In the genomic region with DNA sequence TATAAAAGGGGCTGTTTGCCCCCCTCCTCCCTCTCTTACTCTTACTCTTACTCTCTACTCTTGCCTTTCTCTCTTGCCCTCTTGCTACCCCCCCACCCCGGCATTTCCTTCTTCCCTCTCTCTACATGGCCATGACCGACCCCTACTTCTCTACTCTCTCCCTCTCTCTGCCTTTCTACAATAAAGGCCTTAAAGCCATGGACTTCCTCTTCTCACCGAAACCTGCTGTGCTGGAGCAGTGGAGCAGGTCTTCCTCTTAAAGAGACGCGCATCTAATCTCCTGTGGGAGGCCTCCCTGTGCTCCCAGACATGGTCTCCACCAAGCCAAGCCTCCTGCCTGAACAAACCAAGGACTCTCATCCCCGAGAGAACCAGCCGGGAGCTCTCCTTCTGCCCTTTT, we compare ENCODE assay signal across 23 mouse cellular contexts. TPM values are rescaled to one million over a fixed set of nuclear protein-coding genes. Genes with fewer than 3 reads are reported as not detected.
DNase-seq lines count a peak whose midpoint lies in the region; ATAC-seq and TF ChIP-seq lines count a peak whose summit lies in the region.
"Had no signal": no experiment of that assay in that cellular context is flagged by ENCODE, and none has a peak within 500 bp of the region (broad histone marks: within the 10 kb centered on the region; RNA-seq: fewer than 3 reads in every experiment).

No protein-coding gene starts in this region.

- no peaks in the 10 kb centered on the region for H3K4me1 ChIP-seq in midbrain, embryonic 11.5 days (ENCODE audit: control insufficient read depth, insufficient read depth, low read length)
- no peaks in the 10 kb centered on the region for H3K4me1 ChIP-seq in midbrain, embryonic 13.5 days (replicated peaks)
- peaks cover 14% of the 10 kb centered on the region for H3K4me1 ChIP-seq in bone marrow, adult 2 months (ENCODE audit: control insufficient read depth, insufficient read depth, low read length)
- H3K4me1 ChIP-seq: embryonic facial prominence, embryonic 15.5 days; hindbrain, embryonic 13.5 days had no signal

- WGBS in midbrain, embryonic 11.5 days: 74% methylated on average over 7 of the region's 7 CpGs
- WGBS in midbrain, embryonic 13.5 days: 79% methylated on average over 7 of the region's 7 CpGs
- WGBS in bone marrow, adult 2 months: 22% methylated on average over 7 of the region's 7 CpGs

- ATAC-seq in midbrain, embryonic 11.5 days (ENCODE audit: low FRiP score): no peak
- no peak for ATAC-seq in midbrain, embryonic 13.5 days
- peak; percentile 34; the same call in 1 of the 2 replicates for ATAC-seq in megakaryocyte, adult 5-6 weeks (ENCODE audit: poor library complexity, severe bottlenecking)
- ATAC-seq: forebrain, embryonic 14.5 days; intestine, embryonic 16.5 days had no signal

- H3K27me3 ChIP-seq in midbrain, embryonic 11.5 days (ENCODE audit: control insufficient read depth, insufficient read depth, low read length): no peaks in the 10 kb centered on the region
- no peaks in the 10 kb centered on the region for H3K27me3 ChIP-seq in midbrain, embryonic 13.5 days
- H3K27me3 ChIP-seq: embryonic facial prominence, embryonic 15.5 days; heart, embryonic 15.5 days; hindbrain, embryonic 13.5 days had no signal

- no peak for TF ChIP-seq CTCF in bone marrow, adult 2 months (IDR thresholded peaks at IDR 0.05; ENCODE audit: control insufficient read depth, insufficient read depth, low read length)

- no peak for TF ChIP-seq POLR2A in bone marrow, adult 2 months (IDR thresholded peaks at IDR 0.05; ENCODE audit: borderline replicate concordance, control insufficient read depth, low read depth, low read length)

- no peak overlapping the region for H3K4me3 ChIP-seq in midbrain, embryonic 11.5 days (ENCODE audit: low read depth, low read length)
- H3K4me3 ChIP-seq in midbrain, embryonic 13.5 days (replicated peaks): no peak overlapping the region
- no peak overlapping the region for H3K4me3 ChIP-seq in bone marrow, adult 2 months (replicated peaks; ENCODE audit: control insufficient read depth, low read depth, low read length)
- H3K4me3 ChIP-seq: embryonic facial prominence, embryonic 15.5 days; erythroblast, embryonic 14.5 days; forebrain, embryonic 10.5 days; heart, adult 2 months; heart, embryonic 15.5 days; hindbrain, embryonic 13.5 days had no signal

- H3K9me3 ChIP-seq in midbrain, embryonic 11.5 days (ENCODE audit: control insufficient read depth, low read length): no peaks in the 10 kb centered on the region
- no peaks in the 10 kb centered on the region for H3K9me3 ChIP-seq in midbrain, embryonic 13.5 days
- H3K9me3 ChIP-seq: embryonic facial prominence, embryonic 15.5 days; forebrain, embryonic 10.5 days; G1E; heart, embryonic 15.5 days; hindbrain, embryonic 13.5 days had no signal

- H3K27ac ChIP-seq in midbrain, embryonic 11.5 days (ENCODE audit: low read depth, low read length): no peak overlapping the region
- H3K27ac ChIP-seq in midbrain, embryonic 13.5 days: no peak overlapping the region
- peak overlapping the region; percentile 12; the same call in 1 of the 2 replicates for H3K27ac ChIP-seq in bone marrow, adult 2 months (ENCODE audit: control insufficient read depth, insufficient read depth, low read depth, low read length, poor library complexity)
- H3K27ac ChIP-seq: embryonic facial prominence, embryonic 15.5 days; forebrain, embryonic 10.5 days; heart, adult 2 months; heart, embryonic 15.5 days; hindbrain, embryonic 13.5 days had no signal

- no peaks in the 10 kb centered on the region for H3K36me3 ChIP-seq in midbrain, embryonic 11.5 days (ENCODE audit: control insufficient read depth, insufficient read depth, low read length)
- H3K36me3 ChIP-seq in midbrain, embryonic 13.5 days: no peaks in the 10 kb centered on the region
- H3K36me3 ChIP-seq: embryonic facial prominence, embryonic 15.5 days; forebrain, embryonic 10.5 days; G1E; heart, embryonic 15.5 days; hindbrain, embryonic 13.5 days had no signal

- no peak overlapping the region for H3K4me2 ChIP-seq in midbrain, embryonic 11.5 days
- no peak overlapping the region for H3K4me2 ChIP-seq in midbrain, embryonic 13.5 days (replicated peaks)
- H3K4me2 ChIP-seq: embryonic facial prominence, embryonic 15.5 days; heart, embryonic 11.5 days; heart, embryonic 15.5 days; hindbrain, embryonic 13.5 days had no signal

- H3K9ac ChIP-seq in midbrain, embryonic 11.5 days (ENCODE audit: low read length): no peak overlapping the region
- H3K9ac ChIP-seq in midbrain, embryonic 13.5 days (replicated peaks): no peak overlapping the region
- H3K9ac ChIP-seq: embryonic facial prominence, embryonic 15.5 days; heart, embryonic 15.5 days; hindbrain, embryonic 13.5 days had no signal

- DNase-seq in midbrain, embryonic 11.5 days (ENCODE audit: low spot score, missing footprints): peak; percentile 56
- no peak for DNase-seq in adrenal gland, adult 2 months
- no peak for DNase-seq in layer of hippocampus, postnatal 10 days (ENCODE audit: low spot score in 2 of 2)
- DNase-seq in gastrocnemius, postnatal 25 days: no peak
- DNase-seq: adrenal gland, postnatal 10 days; cerebellum, adult 11-12 months; cerebellum, adult 9-10 months; embryo, embryonic 11 days; heart, adult 2 months; heart, postnatal 14 days had no signal

RNA-seq across cellular contexts. Expression of a gene that starts 18.8 kb away (rescaled TPM):
- 0.15 and 0.27 TPM in 2 replicates for polyA plus RNA-seq in midbrain, embryonic 11.5 days (2014; fragmentation: Nextera tagmentation; extraction: Ambion mirVana)
- 0.15 TPM in 1 of 2 replicates, not detected in the other for polyA plus RNA-seq in midbrain, embryonic 13.5 days (2015; fragmentation: Nextera tagmentation; extraction: Ambion mirVana)
- 10.6 and 36.8 TPM in 2 replicates for polyA plus RNA-seq in bone marrow, adult 2 months (2011; ENCODE audit: insufficient read depth, insufficient read length, low replicate concordance, missing spikeins)
- total RNA-seq in megakaryocyte, adult 5-6 weeks (2015): 16.3 and 22.4 TPM in 2 replicates
- 19.2 and 27.0 TPM in 2 replicates for total RNA-seq in megakaryocyte, adult 5-6 weeks (2017)
- total RNA-seq in adrenal gland, adult 2 months (2021): 1 to 10 TPM in 1 of 2 experiments, not detected in 1; 1.3 TPM
- polyA plus RNA-seq in adrenal gland, adult 2 months (2012; rRNA removed): not detected in 2 replicates
- under 1 TPM; 0.34 to 0.60 TPM for total RNA-seq in layer of hippocampus, postnatal 10 days (2021)
- under 1 TPM in 1 of 2 experiments, not detected in 1; 0.56 TPM for total RNA-seq in gastrocnemius, postnatal 25 days (2021)
- total RNA-seq: gastrocnemius, postnatal 4 days had no signal
- polyA plus RNA-seq: erythroblast, embryonic 14.5 days; G1E had no signal

Comparison
In these comparisons a context has a peak if more than half of its experiments do, and no peak if none do; other contexts are left out.
1. RNA of a gene that starts 18.8 kb away (total RNA-seq): 16.3 to 27.0 TPM in megakaryocyte, adult 5-6 weeks; 1.3 TPM in adrenal gland, adult 2 months, 0.34 to 0.60 TPM in layer of hippocampus, postnatal 10 days and 0.56 TPM in gastrocnemius, postnatal 25 days; every median in the first group is over 4 times any median in the second.